Mouse (Mus musculus) activated CD4-positive, CD25-positive, alpha-beta regulatory T cell, adult 4 months (primary cell): ENCODE measurements around the gene Itsn1. TPM values are rescaled to one million over a fixed set of nuclear protein-coding genes. Genes with fewer than 3 reads are reported as not detected.
A peak's percentile ranks its signal among the peaks of the same experiment; 100 is the strongest.

Experiments used
- ATAC-seq: one replicate; pipeline ENCODE4 v1.8.0; 2017
- polyA plus RNA-seq, 2 experiments: library from polyadenylated mRNA; unstranded; fragments of 100-300 nt; shearing (Covaris generic); gene quantifications; one replicate each; pipeline ENCODE4 v1.2.1; 2017

The Itsn1 gene
- polyA plus RNA-seq, 2 experiments from 2014 or later, result 3.2 to 5.6 TPM

GRCm38 (mm10) chr16:91962894-91963555 lies 233.9 kb downstream of the Itsn1 start:
- no peak for ATAC-seq

- ATAC-seq, result no peak
These were observed 234.4 kb downstream of the Itsn1 start for GRCm38 (mm10) chr16:91963556-91963900.

- peak; percentile 87 for ATAC-seq
These were observed 235.5 kb downstream of the Itsn1 start for GRCm38 (mm10) chr16:91964308-91965178.

- ATAC-seq, result no peak
These were observed 239.6 kb downstream of the Itsn1 start for GRCm38 (mm10) chr16:91968725-91969124.

- ATAC-seq, result no peak
These were observed 240.5 kb downstream of the Itsn1 start for GRCm38 (mm10) chr16:91969516-91970031.

Other genes starting within 250 kb of the Itsn1 start
- 10 to 100 TPM; 87.0 to 90.6 TPM for gene Ifnar1, start 244.0 kb upstream of the Itsn1 start, polyA plus RNA-seq
- gene Ifngr2, start 182.2 kb upstream of the Itsn1 start, polyA plus RNA-seq, result 10 to 100 TPM; 19.8 to 20.6 TPM
- gene Tmem50b, start 131.5 kb upstream of the Itsn1 start, polyA plus RNA-seq, result 10 to 100 TPM; 34.6 to 38.3 TPM
- 1 to 10 TPM in 1 of 2 experiments, under 1 TPM in 1; 0.79 to 2.3 TPM for gene Dnajc28, start 110.3 kb upstream of the Itsn1 start, polyA plus RNA-seq
- gene Gart, start 82.3 kb upstream of the Itsn1 start, polyA plus RNA-seq, result 10 to 100 TPM; 57.7 to 59.6 TPM
- 100 to 1,000 TPM; 119 to 186 TPM for gene Son, start 81.8 kb upstream of the Itsn1 start, polyA plus RNA-seq
- gene Donson, start 40.5 kb upstream of the Itsn1 start, polyA plus RNA-seq, result 10 to 100 TPM; 12.0 to 27.2 TPM
- 10 to 100 TPM; 67.0 to 69.8 TPM for gene Cryzl1, start 306 bp upstream of the Itsn1 start, polyA plus RNA-seq